Mouse (Mus musculus) testis, postnatal 10 days (tissue): Measurements from ENCODE around the gene Eaf2.

Experiments
- DNase-seq: peaks from one replicate; pipeline ENCODE4 v3.0.0; 2021; ENCODE audit warnings: low spot score

Eaf2 gene

GRCm38 (mm10) chr16:36828820-36829219 is 46.0 kb downstream of the Eaf2 start:
- DNase-seq = no peak

GRCm38 (mm10) chr16:36828054-36828786 is 46.6 kb downstream of the Eaf2 start, which contains the start of gene Iqcb1:
Gene Iqcb1, plus strand, starts transcription at chr16:36828385.
- DNase-seq = peak; percentile 86

DNA sequence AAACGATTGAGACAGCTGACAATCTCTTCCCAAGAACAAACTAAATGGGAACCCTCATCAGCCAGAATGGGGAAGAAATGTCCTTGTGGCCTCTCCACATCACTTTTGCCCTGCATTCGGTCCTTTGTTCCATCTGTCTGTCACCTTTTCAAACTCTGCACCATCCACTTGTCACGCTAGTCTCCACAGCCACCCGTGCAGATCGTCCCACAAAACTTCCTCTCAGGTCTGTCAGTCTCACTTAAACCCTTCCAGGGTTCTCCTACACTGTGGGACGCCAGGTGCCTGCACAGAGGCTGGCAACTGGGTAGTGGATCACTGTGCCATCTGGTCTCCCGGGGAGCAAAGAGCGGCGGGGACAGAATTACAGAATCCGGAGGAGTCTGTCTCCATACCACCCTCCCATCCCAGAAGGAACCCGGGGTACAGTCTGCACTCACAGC is 47.2 kb downstream of the Eaf2 start:
- no peak for DNase-seq

GRCm38 (mm10) chr16:36821474-36821873 is 53.3 kb downstream of the Eaf2 start:
- DNase-seq = no peak

DNA sequence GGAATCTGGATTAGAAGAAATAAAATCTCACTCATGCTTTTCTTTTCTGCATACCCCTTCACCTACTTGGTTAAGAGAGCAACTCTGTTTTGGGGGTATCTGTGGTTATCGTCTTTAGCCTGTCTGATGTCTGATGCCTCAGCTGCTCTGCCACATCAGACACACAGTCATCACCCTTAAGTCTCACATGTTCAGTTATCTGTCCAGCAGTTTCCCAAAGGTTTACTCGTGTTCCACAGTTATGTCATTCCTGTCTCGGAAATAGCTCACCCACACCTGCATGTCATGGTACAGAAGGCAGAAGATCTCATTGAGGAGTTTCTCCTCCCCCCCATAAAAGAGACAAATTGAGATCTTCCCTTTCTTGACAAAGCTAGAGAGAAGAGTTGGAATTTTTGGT is 54.1 kb downstream of the Eaf2 start:
- DNase-seq = no peak

DNA sequence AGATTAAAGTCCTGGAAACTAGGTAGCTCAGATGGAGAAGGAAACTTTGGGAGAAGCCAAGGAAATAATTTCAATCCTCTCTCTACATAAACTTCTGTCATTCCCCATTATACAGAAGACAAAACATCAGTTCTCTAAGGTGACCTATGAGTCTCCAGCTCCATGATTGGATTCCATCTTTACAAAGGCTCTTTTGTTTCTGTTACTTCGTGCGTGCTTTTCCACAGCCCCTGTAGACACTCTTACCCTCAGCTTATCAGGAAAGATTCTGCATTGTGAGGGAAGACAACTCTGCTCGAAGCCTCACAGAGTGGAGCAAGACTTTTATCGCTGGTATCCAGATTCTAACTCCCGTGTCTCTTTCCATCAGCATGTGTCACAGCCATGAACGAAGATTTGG is 54.8 kb downstream of the Eaf2 start:
- DNase-seq = no peak

DNA sequence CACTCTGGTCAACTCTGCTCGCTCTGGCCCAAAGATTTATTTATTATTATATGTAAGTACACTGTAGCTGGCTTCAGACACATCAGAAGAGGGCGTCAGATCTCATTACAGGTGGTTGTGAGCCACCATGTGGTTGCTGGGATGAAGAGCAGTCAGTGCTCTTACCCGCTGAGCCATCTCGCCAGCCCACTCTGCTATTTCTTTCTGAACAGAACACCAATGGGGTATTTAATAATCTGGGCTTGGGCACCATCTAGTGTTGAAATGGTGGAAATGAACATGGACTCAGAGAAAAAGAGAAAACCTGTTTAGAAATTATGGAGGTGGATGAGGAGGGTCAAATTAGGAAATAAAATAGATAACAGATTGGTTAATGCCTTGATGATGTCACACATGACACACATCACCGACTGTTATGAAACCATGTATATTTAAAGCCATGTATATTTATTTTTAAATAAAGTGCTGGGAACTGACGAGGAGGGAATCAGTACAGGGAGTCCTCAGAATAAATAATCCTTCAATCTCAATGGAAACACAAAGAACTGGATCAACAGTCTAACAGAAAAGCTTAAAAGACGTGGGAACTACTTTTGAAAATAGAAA is 57.4 kb downstream of the Eaf2 start:
- peak; percentile 59 for DNase-seq

GRCm38 (mm10) chr16:36816916-36817315 is 57.9 kb downstream of the Eaf2 start:
- DNase-seq = no peak

- no peak for DNase-seq
Measured at GRCm38 (mm10) chr16:36813680-36814079, 61.1 kb downstream of the Eaf2 start.

DNA sequence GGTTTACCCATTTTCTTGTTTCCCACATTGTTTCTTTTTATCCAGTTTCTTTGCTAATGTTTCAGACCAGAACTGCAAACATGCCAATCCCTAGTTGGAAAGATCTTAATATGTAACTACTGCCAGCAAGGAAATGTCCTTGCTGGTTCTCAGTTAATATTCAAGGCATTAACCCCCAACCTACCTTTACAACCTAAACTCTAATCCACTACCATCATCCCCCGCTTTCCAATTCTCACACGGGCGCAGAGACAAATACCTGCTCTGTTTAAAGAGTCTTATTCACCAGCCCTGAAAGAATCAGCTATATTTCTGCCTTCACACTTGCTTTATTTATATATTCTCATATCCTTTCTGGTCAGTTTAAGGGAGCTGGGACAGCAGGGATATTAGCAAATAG is 66.2 kb downstream of the Eaf2 start:
- no peak for DNase-seq

- DNase-seq = no peak
Measured at GRCm38 (mm10) chr16:36802361-36802760, 72.4 kb downstream of the Eaf2 start.

GRCm38 (mm10) chr16:36798334-36798733 is 76.5 kb downstream of the Eaf2 start:
- DNase-seq = no peak

DNA sequence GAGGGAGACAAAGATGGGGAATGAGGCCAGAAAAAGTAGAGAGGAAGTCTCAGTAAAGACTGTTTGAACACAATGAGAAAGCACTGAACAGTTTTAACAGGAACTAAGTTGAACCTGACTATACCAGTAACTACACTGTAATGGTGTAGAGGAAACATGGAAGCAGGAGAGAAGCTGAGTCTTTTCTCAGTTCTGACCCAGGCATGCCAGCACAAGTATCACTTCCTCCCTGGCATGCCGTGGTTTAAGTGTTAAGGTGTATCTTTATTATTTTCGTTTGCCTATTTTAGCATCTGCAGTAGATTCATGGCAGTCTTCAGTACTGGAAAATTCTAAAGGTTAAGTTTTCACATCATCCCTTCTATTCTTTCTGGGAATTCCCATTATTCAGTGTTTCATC is 79.8 kb downstream of the Eaf2 start:
- DNase-seq = no peak

DNA sequence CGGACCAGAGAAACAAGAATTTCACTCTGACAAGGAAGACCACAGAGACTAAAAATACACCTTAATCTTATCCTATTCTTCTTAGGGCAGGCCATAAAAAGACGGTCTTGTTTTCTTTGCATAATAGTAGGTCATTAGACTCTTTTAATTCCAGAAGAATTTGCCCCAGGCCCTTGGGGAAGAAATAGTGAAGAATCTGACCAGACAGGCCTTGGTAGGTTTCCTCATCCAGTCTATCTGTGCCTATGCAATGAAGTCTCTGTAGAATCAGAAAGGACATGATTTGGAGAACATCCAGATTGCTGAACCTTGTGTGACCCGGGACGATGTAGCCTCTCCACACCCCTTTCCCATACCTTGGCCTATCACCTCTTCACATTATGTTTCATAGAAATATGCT is 84.6 kb downstream of the Eaf2 start:
- DNase-seq = no peak

DNA sequence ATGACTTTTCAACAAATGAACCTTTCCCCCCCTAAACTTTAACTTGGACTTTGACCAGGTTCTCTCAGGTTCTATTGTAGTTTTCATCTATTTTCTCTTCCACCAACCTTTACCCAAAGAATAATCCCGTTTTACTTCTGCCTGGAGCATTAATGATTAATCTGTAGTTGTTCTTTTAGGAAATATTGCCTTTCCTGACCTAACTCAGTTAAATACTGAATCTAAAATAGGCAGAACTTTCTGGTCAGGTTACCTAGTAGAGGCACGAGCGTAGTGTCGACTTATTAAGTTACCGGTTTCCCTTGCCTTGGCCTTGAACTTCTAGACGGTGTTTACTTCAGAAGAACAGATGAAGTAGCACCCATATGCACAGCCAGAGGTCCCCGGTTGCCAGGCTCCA is 88.3 kb downstream of the Eaf2 start:
- DNase-seq = no peak

DNA sequence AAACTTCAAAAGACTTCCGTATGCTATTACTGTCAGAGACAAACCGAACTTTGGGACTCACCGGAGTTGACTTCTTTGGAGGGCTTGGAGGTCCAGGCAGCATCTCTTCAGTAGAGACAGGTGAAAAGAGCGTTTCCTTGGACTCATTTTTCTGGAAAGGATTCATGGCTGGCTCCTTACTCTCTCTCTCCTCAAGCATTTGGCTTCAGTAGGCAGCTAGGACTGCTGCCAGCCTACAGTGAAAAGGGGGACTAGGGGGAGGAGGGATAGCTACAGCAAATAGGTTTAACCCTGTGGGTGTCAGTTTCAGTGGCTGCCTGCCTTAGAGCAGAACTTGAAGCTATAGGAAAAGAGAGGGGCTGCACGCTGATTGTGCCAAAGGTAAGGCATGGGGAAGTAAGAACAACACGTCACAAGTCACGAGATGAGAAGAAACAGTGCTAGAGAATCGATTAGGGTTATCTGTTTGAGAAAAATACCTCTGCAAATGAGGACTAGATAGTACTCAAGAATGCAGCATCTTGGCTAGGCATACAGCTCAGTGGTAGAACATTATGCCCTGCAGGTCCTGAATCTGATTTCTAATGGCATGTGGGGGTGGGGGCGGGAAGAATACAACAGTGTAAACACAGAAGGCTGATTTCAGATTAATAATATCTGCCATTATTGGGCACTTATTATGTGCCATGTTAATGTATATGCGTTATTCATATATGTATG is 90.0 kb downstream of the Eaf2 start, which contains the start of gene Slc15a2:
Gene Slc15a2 (minus strand): TSS at position 369 of the 720 bp plus-strand sequence.
- peak; percentile 40 for DNase-seq

DNA sequence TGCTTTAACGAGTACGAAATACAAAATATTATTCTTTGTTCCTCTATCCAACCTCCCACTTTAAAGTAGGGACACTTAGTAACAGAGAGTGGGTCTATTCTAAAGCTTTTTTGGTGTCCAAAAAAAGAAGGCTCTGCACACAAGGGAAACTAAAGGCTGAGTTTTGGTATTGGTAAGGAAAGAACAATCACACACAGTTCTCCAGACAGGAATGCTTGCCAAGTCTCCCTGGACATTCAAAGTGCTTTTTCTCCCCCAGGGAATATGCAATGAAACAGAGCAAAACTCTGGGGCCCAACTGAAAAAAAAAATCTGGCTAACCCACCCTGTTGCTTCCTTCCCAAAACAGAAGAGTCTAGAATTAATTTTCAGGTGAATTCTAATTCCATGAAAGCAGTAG is 90.7 kb downstream of the Eaf2 start:
- no peak for DNase-seq

GRCm38 (mm10) chr16:36775658-36776057 is 99.1 kb downstream of the Eaf2 start:
- no peak for DNase-seq

- no peak for DNase-seq
Measured at GRCm38 (mm10) chr16:36772996-36773395, 101.8 kb downstream of the Eaf2 start.

DNA sequence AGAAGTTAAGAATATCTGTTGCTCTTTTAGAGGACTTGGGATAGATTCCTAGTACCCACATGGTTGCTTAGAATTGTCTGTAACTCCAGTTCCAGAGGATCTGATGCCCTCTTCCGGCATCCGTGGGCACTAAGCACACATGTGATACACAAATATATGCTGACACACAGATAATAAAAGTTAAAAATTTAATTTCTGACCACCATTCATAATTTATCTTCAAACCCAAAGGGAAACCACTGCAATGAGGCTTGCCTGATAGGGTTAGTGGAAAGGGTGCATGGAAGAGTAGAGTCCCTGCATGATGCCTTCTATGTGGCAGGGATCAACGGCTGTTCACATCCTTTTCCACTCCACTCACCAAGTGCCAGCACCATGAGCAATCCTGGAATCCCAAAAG is 103.1 kb downstream of the Eaf2 start:
- DNase-seq = no peak

- DNase-seq = no peak
Measured at GRCm38 (mm10) chr16:36771244-36771643, 103.6 kb downstream of the Eaf2 start.

GRCm38 (mm10) chr16:36770830-36771229 is 104.0 kb downstream of the Eaf2 start:
- no peak for DNase-seq

DNA sequence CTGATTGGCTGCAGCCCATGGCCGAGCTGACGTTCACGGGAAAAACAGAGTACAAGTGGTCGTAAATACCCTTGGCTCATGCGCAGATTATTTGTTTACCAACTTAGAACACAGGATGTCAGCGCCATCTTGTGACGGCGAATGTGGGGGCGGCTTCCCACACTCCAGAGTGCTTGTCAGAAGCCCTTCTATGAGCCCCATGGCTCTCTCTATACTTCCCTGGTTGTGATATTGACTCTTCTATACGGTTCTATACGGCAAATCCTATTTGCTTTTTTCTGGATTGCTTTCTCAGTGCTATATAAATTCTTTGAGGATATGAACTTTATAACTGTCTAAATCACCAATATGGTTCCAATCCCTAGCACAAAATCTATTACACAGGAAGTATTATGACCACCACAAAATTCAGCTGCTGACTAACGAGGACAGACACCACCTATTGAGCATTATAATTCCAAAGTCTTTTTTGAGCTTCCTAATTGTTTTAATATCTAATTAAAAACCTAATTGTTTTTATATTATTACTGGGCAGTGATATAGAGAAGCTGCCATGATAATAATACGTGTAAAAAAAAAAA is 104.5 kb downstream of the Eaf2 start:
- DNase-seq = no peak
